Mouse (Mus musculus): ENCODE results near the gene Fes.
A peak's percentile ranks its signal among the peaks of the same experiment; 100 is the strongest.

Gene Fes

DNA sequence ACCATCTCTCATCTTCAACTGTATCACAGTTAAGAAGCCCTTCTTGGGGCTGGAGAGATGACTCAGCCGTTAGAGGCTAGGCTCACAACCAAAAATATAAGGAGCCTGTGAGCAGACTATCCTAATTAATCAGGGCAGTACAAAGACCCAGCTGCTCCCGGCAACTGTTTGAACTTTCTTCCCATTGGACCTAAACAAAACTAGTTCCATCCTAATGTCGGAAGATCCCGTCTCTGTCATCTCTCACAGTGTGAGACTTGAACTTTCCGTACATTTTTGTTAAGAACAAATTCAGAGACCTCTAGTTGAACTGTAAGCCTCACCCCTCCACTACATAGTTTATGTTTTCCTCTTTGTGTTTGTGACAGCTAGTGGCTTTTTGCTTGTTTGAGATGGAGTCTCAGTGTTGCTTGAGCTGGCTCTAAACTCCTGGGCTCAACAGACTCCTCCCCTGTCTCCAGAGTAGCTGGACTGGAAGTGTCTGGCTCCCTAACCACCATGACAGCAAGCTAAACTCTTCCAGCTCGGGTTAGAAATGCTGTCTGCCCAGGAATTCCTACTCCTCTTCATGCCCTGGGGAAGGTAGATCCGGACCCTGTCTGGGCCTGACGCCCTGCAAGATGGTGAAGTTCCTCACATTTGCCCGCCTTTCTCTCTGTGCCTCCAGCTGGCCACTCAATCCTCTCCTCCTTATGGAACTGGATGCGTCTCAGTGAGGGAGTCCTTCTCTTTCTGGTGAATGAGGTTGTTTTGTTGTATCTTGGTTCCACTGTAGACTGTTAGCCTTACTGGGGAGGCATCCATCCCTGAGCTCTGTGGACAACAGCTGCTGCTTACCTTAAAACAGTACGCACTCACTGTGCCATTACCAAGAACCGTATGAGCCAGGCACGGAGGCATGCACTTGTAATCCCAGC, 39.8 kb downstream of the Fes start:
- DNase-seq (ENCODE audit: low read depth in 2 of 2, low spot score in 2 of 2) = no peak

GRCm38 (mm10) chr7:80346830-80347229, 40.9 kb downstream of the Fes start:
- no peak for DNase-seq (ENCODE audit: low read depth in 2 of 2, low spot score in 2 of 2)

GRCm38 (mm10) chr7:80346173-80346572, 41.6 kb downstream of the Fes start:
- DNase-seq (ENCODE audit: low read depth in 2 of 2, low spot score in 2 of 2) = no peak

DNA sequence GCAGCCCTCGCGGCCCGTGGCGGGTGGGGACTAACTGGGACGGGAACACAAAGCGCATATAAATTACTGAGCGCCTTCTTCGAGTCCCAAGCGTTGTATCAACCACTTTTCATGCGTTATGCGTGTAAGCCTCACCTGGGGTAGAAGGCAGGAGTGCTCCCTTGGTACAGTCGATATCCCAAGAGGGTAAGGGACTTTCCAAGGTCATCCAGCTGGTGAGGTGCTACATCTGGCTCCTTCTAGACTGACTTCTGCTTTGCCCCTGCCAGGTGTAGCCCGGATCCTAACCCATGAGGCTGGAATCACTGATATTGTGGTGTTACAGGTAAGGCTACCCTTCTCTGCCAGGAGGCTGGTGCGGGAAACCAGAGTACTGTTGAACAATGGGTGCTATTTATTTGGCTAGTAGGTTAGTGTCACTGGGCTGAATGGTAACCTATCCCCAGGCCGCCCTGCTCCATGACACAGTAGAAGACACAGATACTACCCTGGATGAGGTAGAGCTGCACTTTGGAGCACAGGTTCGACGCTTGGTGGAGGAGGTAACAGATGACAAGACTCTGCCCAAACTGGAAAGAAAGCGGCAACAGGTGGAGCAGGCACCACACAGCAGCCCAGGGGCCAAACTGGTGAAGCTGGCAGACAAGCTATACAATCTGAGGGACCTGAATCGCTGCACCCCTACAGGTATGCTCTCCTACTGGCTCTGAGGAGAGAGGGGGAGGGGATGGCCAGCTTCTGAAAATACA, 44.3 kb downstream of the Fes start:
- DNase-seq (ENCODE audit: low read depth in 2 of 2, low spot score in 2 of 2) = no peak

DNA sequence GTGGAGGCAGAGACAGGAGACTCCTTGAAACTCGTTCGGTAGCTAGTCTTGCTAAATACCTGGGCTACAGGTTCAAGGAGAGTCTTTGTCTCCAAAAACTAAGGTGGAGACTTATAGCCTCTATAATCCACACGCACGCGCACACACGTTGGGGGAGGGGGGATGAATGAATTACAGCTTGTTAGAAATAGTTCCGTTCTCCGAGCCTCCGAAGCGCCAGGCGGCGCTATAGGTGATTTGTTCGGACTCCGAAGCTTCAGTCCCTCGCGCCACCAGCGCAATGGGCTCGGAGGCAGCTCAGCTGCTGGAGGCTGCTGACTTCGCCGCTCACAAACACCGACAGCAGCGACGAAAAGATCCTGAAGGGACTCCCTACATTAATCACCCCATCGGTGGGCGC, 44.9 kb downstream of the Fes start, which contains the start of gene Hddc3:
Gene Hddc3, plus strand, starts transcription at position 247 of the 400 bp plus-strand sequence.
- peak; percentile 89 to 95 for DNase-seq (ENCODE audit: low read depth in 2 of 2, low spot score in 2 of 2)

- no peak for DNase-seq (ENCODE audit: low read depth in 2 of 2, low spot score in 2 of 2)
These were observed 46.0 kb downstream of the Fes start for GRCm38 (mm10) chr7:80341793-80342192.

- DNase-seq (ENCODE audit: low read depth in 2 of 2, low spot score in 2 of 2) = peak; percentile 57 to 74
These were observed 47.0 kb downstream of the Fes start, which contains the start of gene Unc45a for GRCm38 (mm10) chr7:80340793-80341192. TSS of gene Unc45a (minus strand) at chr7:80341005.

GRCm38 (mm10) chr7:80339793-80340628, 47.7 kb downstream of the Fes start:
- peak; percentile 96 to 97 for DNase-seq (ENCODE audit: low read depth in 2 of 2, low spot score in 2 of 2)

GRCm38 (mm10) chr7:80339371-80339770, 48.4 kb downstream of the Fes start:
- DNase-seq (ENCODE audit: low read depth in 2 of 2, low spot score in 2 of 2) = peak in 1 of 2 experiments; percentile 12

- no peak for DNase-seq (ENCODE audit: low read depth in 2 of 2, low spot score in 2 of 2)
These were observed 50.8 kb downstream of the Fes start for GRCm38 (mm10) chr7:80336932-80337331.

GRCm38 (mm10) chr7:80334848-80335247, 52.9 kb downstream of the Fes start:
- no peak for DNase-seq (ENCODE audit: low read depth in 2 of 2, low spot score in 2 of 2)

- DNase-seq (ENCODE audit: low read depth in 2 of 2, low spot score in 2 of 2) = no peak
These were observed 56.3 kb downstream of the Fes start for GRCm38 (mm10) chr7:80331433-80331832.

DNA sequence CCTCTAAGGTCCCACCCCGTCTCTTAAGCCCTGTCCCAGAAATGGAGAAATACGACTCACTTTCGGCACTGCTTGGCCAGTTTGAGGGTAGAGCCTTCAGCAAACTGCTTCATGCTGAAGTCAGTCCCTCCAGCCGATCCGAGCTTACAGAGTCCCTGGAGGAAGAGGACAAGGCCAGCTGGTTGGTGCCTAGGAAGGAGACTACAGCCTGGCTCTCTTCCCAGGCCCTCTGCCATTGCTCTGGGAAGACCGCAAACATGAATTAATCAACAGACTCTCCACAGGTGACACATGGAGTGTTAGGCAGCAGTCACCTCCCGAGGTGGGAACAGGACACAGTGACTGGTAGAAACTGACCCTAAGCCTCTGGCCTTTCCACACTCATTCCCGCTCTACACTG, 57.5 kb downstream of the Fes start:
- DNase-seq (ENCODE audit: low read depth in 2 of 2, low spot score in 2 of 2) = no peak
